ENCODE assay signal across 32 mouse cellular contexts in genomic region chr7:25384818-25385217, GRCm38 (mm10). TPM values are rescaled to one million over a fixed set of nuclear protein-coding genes. Genes with fewer than 3 reads are reported as not detected.
DNase-seq lines count a peak whose midpoint lies in the region; ATAC-seq and TF ChIP-seq lines count a peak whose summit lies in the region.
"Had no signal": no experiment of that assay in that cellular context is flagged by ENCODE, and none has a peak within 500 bp of the region (broad histone marks: within the 10 kb centered on the region; RNA-seq: fewer than 3 reads in every experiment).

No protein-coding gene starts in this region.

- H3K9me3 ChIP-seq in liver, postnatal 0 days (ENCODE audit: low read length): no peaks in the 10 kb centered on the region
- no peaks in the 10 kb centered on the region for H3K9me3 ChIP-seq in liver, embryonic 12.5 days (replicated peaks)
- H3K9me3 ChIP-seq in limb, embryonic 10.5 days (replicated peaks): no peaks in the 10 kb centered on the region
- H3K9me3 ChIP-seq: embryonic facial prominence, embryonic 13.5 days; G1E; stomach, embryonic 15.5 days had no signal

- H3K9ac ChIP-seq in liver, postnatal 0 days (replicated peaks): no peak overlapping the region
- no peak overlapping the region for H3K9ac ChIP-seq in liver, embryonic 12.5 days
- H3K9ac ChIP-seq: embryonic facial prominence, embryonic 13.5 days; lung, embryonic 14.5 days; stomach, embryonic 15.5 days had no signal

- WGBS in liver, postnatal 0 days (ENCODE audit: insufficient replicate concordance): 46% methylated on average over 9 of the region's 9 CpGs
- WGBS in liver, embryonic 12.5 days (ENCODE audit: insufficient replicate concordance): 38% methylated on average over 9 of the region's 9 CpGs
- WGBS in bone marrow, adult 2 months: 19% methylated on average over 9 of the region's 9 CpGs
- WGBS in limb, embryonic 10.5 days: 91% methylated on average over 9 of the region's 9 CpGs

- no peak for TF ChIP-seq CTCF in liver, postnatal 0 days (IDR thresholded peaks at IDR 0.05; ENCODE audit: low read depth)
- no peak for TF ChIP-seq CTCF in bone marrow, adult 2 months (IDR thresholded peaks at IDR 0.05; ENCODE audit: control insufficient read depth, insufficient read depth, low read length)

- peak; percentile 12 for DNase-seq in cerebellum, adult 11 months
- DNase-seq in cerebellum, adult 18-20 months: no peak
- peak; percentile 35 for DNase-seq in liver, postnatal 0 days
- DNase-seq in kidney, adult 8-10 months: no peak
- DNase-seq in limb, embryonic 10.5 days (ENCODE audit: low spot score): no peak
- DNase-seq: adrenal gland, postnatal 10 days; cerebellum, adult 9-10 months; heart, postnatal 4 days; kidney, postnatal 14 days; lung, embryonic 14.5 days; right cerebral cortex, postnatal 14 days had no signal

- ATAC-seq in liver, postnatal 0 days: no peak
- ATAC-seq in liver, embryonic 12.5 days: no peak
- peak; percentile 59 for ATAC-seq in megakaryocyte progenitor cell, adult 5-6 weeks (replicated peaks; ENCODE audit: poor library complexity)
- ATAC-seq: activated CD4-positive, CD25-positive, alpha-beta regulatory T cell, adult 4 months; CD4-positive, CD25-positive, alpha-beta regulatory T cell, adult 4 months; forebrain, embryonic 16.5 days; hindbrain, embryonic 16.5 days; intestine, embryonic 16.5 days; midbrain, embryonic 16.5 days had no signal

- peaks cover 37% of the 10 kb centered on the region for H3K4me1 ChIP-seq in liver, postnatal 0 days (ENCODE audit: insufficient read depth)
- peaks cover 48% of the 10 kb centered on the region for H3K4me1 ChIP-seq in liver, embryonic 12.5 days
- H3K4me1 ChIP-seq in bone marrow, adult 2 months (ENCODE audit: control insufficient read depth, insufficient read depth, low read length): peaks cover 11% of the 10 kb centered on the region
- H3K4me1 ChIP-seq in limb, embryonic 10.5 days: peaks cover 12% of the 10 kb centered on the region

- TF ChIP-seq POLR2A in bone marrow, adult 2 months (IDR thresholded peaks at IDR 0.05; ENCODE audit: borderline replicate concordance, control insufficient read depth, low read depth, low read length): peak; percentile 25; the same call in 1 of the 2 replicates

- no peak for TF ChIP-seq EP300 in liver, postnatal 0 days (IDR thresholded peaks at IDR 0.05; ENCODE audit: low read depth)

- H3K27ac ChIP-seq in liver, postnatal 0 days (ENCODE audit: low read depth): 0 out of 2 replicates have a peak overlapping the region, but pooled peaks have one; percentile 93
- H3K27ac ChIP-seq in liver, embryonic 12.5 days: no peak overlapping the region
- peak overlapping the region; percentile 74 for H3K27ac ChIP-seq in bone marrow, adult 2 months (ENCODE audit: control insufficient read depth, insufficient read depth, low read depth, low read length, poor library complexity)
- no peak overlapping the region for H3K27ac ChIP-seq in limb, embryonic 10.5 days
- H3K27ac ChIP-seq: embryonic facial prominence, embryonic 13.5 days; macrophage had no signal

- H3K4me3 ChIP-seq in liver, postnatal 0 days (ENCODE audit: low read depth, low read length): no peak overlapping the region
- H3K4me3 ChIP-seq in liver, embryonic 12.5 days: no peak overlapping the region
- H3K4me3 ChIP-seq in bone marrow, adult 2 months (replicated peaks; ENCODE audit: control insufficient read depth, low read depth, low read length): no peak overlapping the region
- no peak overlapping the region for H3K4me3 ChIP-seq in limb, embryonic 10.5 days
- H3K4me3 ChIP-seq: embryonic facial prominence, embryonic 13.5 days; layer of hippocampus, adult 2 months; stomach, embryonic 15.5 days had no signal

- peak overlapping the region; percentile 36; the same call in 1 of the 2 replicates for H3K4me2 ChIP-seq in liver, postnatal 0 days (ENCODE audit: low read depth, low read length)
- no peak overlapping the region for H3K4me2 ChIP-seq in liver, embryonic 12.5 days
- H3K4me2 ChIP-seq: embryonic facial prominence, embryonic 13.5 days; liver, embryonic 11.5 days; lung, embryonic 14.5 days; stomach, embryonic 15.5 days had no signal

- no peaks in the 10 kb centered on the region for H3K27me3 ChIP-seq in liver, postnatal 0 days (ENCODE audit: insufficient read depth, low read length)
- H3K27me3 ChIP-seq in liver, embryonic 12.5 days (replicated peaks): no peaks in the 10 kb centered on the region
- peaks cover 12% of the 10 kb centered on the region for H3K27me3 ChIP-seq in limb, embryonic 10.5 days (ENCODE audit: low read depth, poor library complexity, severe bottlenecking)
- H3K27me3 ChIP-seq: stomach, embryonic 15.5 days had no signal

- H3K36me3 ChIP-seq in liver, postnatal 0 days (replicated peaks; ENCODE audit: insufficient read depth, low read length): peaks cover 61% of the 10 kb centered on the region
- peaks cover 39% of the 10 kb centered on the region for H3K36me3 ChIP-seq in liver, embryonic 12.5 days
- H3K36me3 ChIP-seq in limb, embryonic 10.5 days: peaks cover 61% of the 10 kb centered on the region

RNA-seq across cellular contexts. Expression of gene Lipe, which starts 13.7 kb away (rescaled TPM):
- polyA plus RNA-seq in liver, postnatal 0 days (2015; fragmentation: Nextera tagmentation; extraction: Ambion mirVana): 5.2 and 5.5 TPM in 2 replicates
- 2.9 and 3.3 TPM in 2 replicates for polyA plus RNA-seq in liver, embryonic 12.5 days (2016; fragmentation: Nextera tagmentation; extraction: Ambion mirVana)
- 195 and 311 TPM in 2 replicates for polyA plus RNA-seq in bone marrow, adult 2 months (2011; ENCODE audit: insufficient read depth, insufficient read length, low replicate concordance, missing spikeins)
- 8.3 and 9.8 TPM in 2 replicates for total RNA-seq in megakaryocyte progenitor cell, adult 5-6 weeks (2015)
- total RNA-seq in megakaryocyte progenitor cell, adult 5-6 weeks (2017): 7.2 and 7.4 TPM in 2 replicates
- 8.4 and 8.9 TPM in 2 replicates for polyA plus RNA-seq in limb, embryonic 10.5 days (2016; fragmentation: Nextera tagmentation; extraction: Ambion mirVana)

RNA-seq across cellular contexts. Expression of gene Cnfn, which starts 15.3 kb away (rescaled TPM):
- polyA plus RNA-seq in liver, postnatal 0 days (2015; fragmentation: Nextera tagmentation; extraction: Ambion mirVana): not detected in 2 replicates
- polyA plus RNA-seq in liver, embryonic 12.5 days (2016; fragmentation: Nextera tagmentation; extraction: Ambion mirVana): not detected in 2 replicates
- polyA plus RNA-seq in bone marrow, adult 2 months (2011; ENCODE audit: insufficient read depth, insufficient read length, low replicate concordance, missing spikeins): not detected in 2 replicates
- total RNA-seq in megakaryocyte progenitor cell, adult 5-6 weeks (2015): not detected in 2 replicates
- not detected in 2 replicates for total RNA-seq in megakaryocyte progenitor cell, adult 5-6 weeks (2017)
- polyA plus RNA-seq in limb, embryonic 10.5 days (2016; fragmentation: Nextera tagmentation; extraction: Ambion mirVana): not detected in 2 replicates
- total RNA-seq: adrenal gland, postnatal 10 days; G1E; heart, adult 2 months; heart, postnatal 4 days; layer of hippocampus, adult 2 months; left cerebral cortex, adult 8-10 months; neutrophil, adult 5-6 weeks had no signal
- polyA plus RNA-seq: activated CD4-positive, CD25-positive, alpha-beta regulatory T cell, adult 4 months; CD4-positive, CD25-positive, alpha-beta regulatory T cell, adult 4 months; forebrain, embryonic 16.5 days; G1E; heart, adult 2 months; heart, embryonic 14.5 days; limb, embryonic 11.5 days; liver, embryonic 11.5 days; lung, embryonic 14.5 days; macrophage; midbrain, embryonic 16.5 days; urinary bladder, adult 2 months had no signal

RNA-seq across cellular contexts. Expression of gene Cxcl17, which starts 27.9 kb away (rescaled TPM):
- not detected in 2 replicates for polyA plus RNA-seq in liver, postnatal 0 days (2015; fragmentation: Nextera tagmentation; extraction: Ambion mirVana)
- polyA plus RNA-seq in liver, embryonic 12.5 days (2016; fragmentation: Nextera tagmentation; extraction: Ambion mirVana): 0.30 TPM in 1 of 2 replicates, not detected in the other
- not detected in 2 replicates for polyA plus RNA-seq in bone marrow, adult 2 months (2011; ENCODE audit: insufficient read depth, insufficient read length, low replicate concordance, missing spikeins)
- total RNA-seq in megakaryocyte progenitor cell, adult 5-6 weeks (2015): not detected in 2 replicates
- total RNA-seq in megakaryocyte progenitor cell, adult 5-6 weeks (2017): not detected in 2 replicates
- polyA plus RNA-seq in limb, embryonic 10.5 days (2016; fragmentation: Nextera tagmentation; extraction: Ambion mirVana): 0.54 and 0.91 TPM in 2 replicates
- total RNA-seq: adrenal gland, postnatal 10 days; G1E; heart, adult 2 months; heart, postnatal 4 days; layer of hippocampus, adult 2 months; left cerebral cortex, adult 8-10 months; neutrophil, adult 5-6 weeks had no signal
- polyA plus RNA-seq: activated CD4-positive, CD25-positive, alpha-beta regulatory T cell, adult 4 months; CD4-positive, CD25-positive, alpha-beta regulatory T cell, adult 4 months; embryonic facial prominence, embryonic 13.5 days; G1E; lung, embryonic 14.5 days; macrophage had no signal

Comparison
In these comparisons a context has a peak if more than half of its experiments do, and no peak if none do; other contexts are left out.
1. DNase-seq: peak in cerebellum, adult 11 months (single experiment) and liver, postnatal 0 days (single experiment); none in cerebellum, adult 18-20 months (0 of 2), kidney, adult 8-10 months (0 of 2) and limb, embryonic 10.5 days (single experiment).
2. H3K27ac ChIP-seq: peak in liver, postnatal 0 days (single experiment) and bone marrow, adult 2 months (single experiment); none in liver, embryonic 12.5 days (single experiment) and limb, embryonic 10.5 days (single experiment).
3. RNA of gene Lipe, which starts 13.7 kb away (polyA plus RNA-seq): 195 to 311 TPM in bone marrow, adult 2 months; 8.4 to 8.9 TPM in limb, embryonic 10.5 days, 5.2 to 5.5 TPM in liver, postnatal 0 days and 2.9 to 3.3 TPM in liver, embryonic 12.5 days; every median in the first group is over 10 times any median in the second.